Mouse (Mus musculus) heart, adult 2 months (tissue): ENCODE results near the gene Nlrc3. TPM values are rescaled to one million over a fixed set of nuclear protein-coding genes. Genes with fewer than 3 reads are reported as not detected.

Source experiments
- DNase-seq, 2 experiments: peaks; one replicate each; pipeline ENCODE4 v3.0.0; 2021
- H3K27ac ChIP-seq: fragments of 200-600 bp; 2 replicates; pipeline ENCODE4 v1.8.1; 2022
- H3K27me3 ChIP-seq: fragments of 200-500 bp; 2 replicates; pipeline ENCODE4 v1.6.1; 2012; ENCODE audit warnings: mild to moderate bottlenecking, low read length, inconsistent platforms, mixed read lengths; ENCODE audit not compliant: control insufficient read depth, insufficient read depth
- H3K36me3 ChIP-seq: fragments of 200-500 bp; 2 replicates; pipeline ENCODE4 v1.6.1; 2012; ENCODE audit warnings: low read length, inconsistent platforms; ENCODE audit not compliant: control insufficient read depth, insufficient read depth
- H3K4me1 ChIP-seq: fragments of 200-500 bp; 2 replicates; pipeline ENCODE4 v1.6.1; 2011; ENCODE audit warnings: low read length; ENCODE audit not compliant: control insufficient read depth, insufficient read depth
- H3K4me3 ChIP-seq: fragments of 200-600 bp; 2 replicates; pipeline ENCODE4 v1.8.1; 2022
- H3K79me2 ChIP-seq: fragments of 200-500 bp; replicated peaks from 2 replicates; pipeline ENCODE4 v1.6.1; 2012; ENCODE audit warnings: mild to moderate bottlenecking, inconsistent platforms, low read length, moderate library complexity, mixed read lengths; ENCODE audit not compliant: control insufficient read depth, insufficient read depth
- H3K9ac ChIP-seq: fragments of 200-500 bp; 2 replicates; pipeline ENCODE4 v1.6.1; 2012; ENCODE audit warnings: low read depth, mild to moderate bottlenecking, control low read depth, inconsistent platforms, low read length, mixed read lengths
- CTCF ChIP-seq: fragments of 200-600 bp; IDR thresholded peaks from 2 replicates; pipeline ENCODE4 v1.8.1; 2022; ENCODE audit warnings: antibody characterized with exemption, mild to moderate bottlenecking, moderate library complexity
- EP300 ChIP-seq: fragments of 200-500 bp; IDR thresholded peaks from 2 replicates; pipeline ENCODE4 v1.6.1; 2011; ENCODE audit warnings: low read depth, low read length, control low read depth; ENCODE audit not compliant: insufficient read depth
- POLR2A ChIP-seq: fragments of 200-500 bp; IDR thresholded peaks from 2 replicates; pipeline ENCODE4 v1.6.1; 2011; ENCODE audit warnings: mild to moderate bottlenecking, low read depth, low read length, control low read depth; ENCODE audit not compliant: insufficient read depth
- WGBS: fragments of 180-500 bp; shearing (Covaris S2); methylation state at CpG from one replicate; pipeline ENCODE4 v1.1.7; 2018; 5-methylcytosine and 5-hydroxymethylcytosine counted together
- intact Hi-C: fragments of 180-260 bp; cut with DNase I; formaldehyde crosslinking; loops from one replicate; pipeline ENCODE4 v1.15.1; 2025
- polyA plus RNA-seq: library from polyadenylated mRNA; depleted of rRNA; stranded (reverse); fragments of >200 nt; gene quantifications from 2 replicates; pipeline ENCODE4 v1.2.3, GENCODE M21; 2012
- total RNA-seq, 2 experiments: library from RNA; stranded (reverse); gene quantifications; 2 replicates each; pipeline ENCODE4 v1.2.3; 2021

Gene Nlrc3
- total and polyA plus RNA-seq, 3 experiments, result 1.1 to 3.2 (median 1.2) TPM

DNA sequence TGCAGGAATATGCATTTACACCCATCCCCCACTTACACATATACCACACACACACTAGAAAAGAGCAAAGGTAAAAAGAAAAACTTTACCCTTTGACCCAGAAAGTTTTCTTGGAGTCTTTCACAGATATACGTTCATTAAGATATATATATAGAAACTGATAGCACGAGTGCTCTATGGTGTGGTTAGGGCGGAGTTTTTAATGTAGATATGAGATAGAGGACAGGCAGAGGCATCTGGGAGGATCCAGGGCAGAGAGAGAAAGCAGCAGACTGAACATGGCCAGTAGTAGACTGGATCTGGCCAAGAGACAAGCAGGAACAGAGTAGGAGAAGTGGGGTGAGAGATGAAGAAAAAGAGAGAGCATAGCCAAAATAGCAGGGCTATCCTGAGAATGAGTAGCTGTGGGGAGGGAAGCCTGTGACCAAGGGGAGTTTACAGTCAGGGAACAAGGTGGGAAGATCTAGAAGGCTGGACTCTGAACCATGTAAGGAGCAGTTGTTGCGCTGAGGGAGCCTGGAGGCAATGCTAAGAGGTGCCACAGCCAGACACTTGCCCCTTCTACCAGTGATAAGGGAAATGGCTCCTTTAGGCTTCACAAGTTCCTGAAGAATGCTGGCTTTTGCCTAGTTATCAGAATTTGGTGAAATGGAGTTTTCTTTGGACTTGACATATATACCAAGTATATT is 36.6 kb upstream of the Nlrc3 start:
- 54% methylated on average over 4 of the region's 4 CpGs for WGBS
- no peaks in the 10 kb centered on the region for H3K27me3 ChIP-seq
- H3K79me2 ChIP-seq, result no peaks in the 10 kb centered on the region
- H3K27ac ChIP-seq, result no peak overlapping the region
- no peak overlapping the region for H3K9ac ChIP-seq
- intact Hi-C loops, result no loop called here
- H3K36me3 ChIP-seq, result no peaks in the 10 kb centered on the region
- no peak overlapping the region for H3K4me3 ChIP-seq
- no peak for DNase-seq
- H3K4me1 ChIP-seq, result no peaks in the 10 kb centered on the region
- TF ChIP-seq EP300 (no peak), POLR2A (no peak), CTCF (no peak)

DNA sequence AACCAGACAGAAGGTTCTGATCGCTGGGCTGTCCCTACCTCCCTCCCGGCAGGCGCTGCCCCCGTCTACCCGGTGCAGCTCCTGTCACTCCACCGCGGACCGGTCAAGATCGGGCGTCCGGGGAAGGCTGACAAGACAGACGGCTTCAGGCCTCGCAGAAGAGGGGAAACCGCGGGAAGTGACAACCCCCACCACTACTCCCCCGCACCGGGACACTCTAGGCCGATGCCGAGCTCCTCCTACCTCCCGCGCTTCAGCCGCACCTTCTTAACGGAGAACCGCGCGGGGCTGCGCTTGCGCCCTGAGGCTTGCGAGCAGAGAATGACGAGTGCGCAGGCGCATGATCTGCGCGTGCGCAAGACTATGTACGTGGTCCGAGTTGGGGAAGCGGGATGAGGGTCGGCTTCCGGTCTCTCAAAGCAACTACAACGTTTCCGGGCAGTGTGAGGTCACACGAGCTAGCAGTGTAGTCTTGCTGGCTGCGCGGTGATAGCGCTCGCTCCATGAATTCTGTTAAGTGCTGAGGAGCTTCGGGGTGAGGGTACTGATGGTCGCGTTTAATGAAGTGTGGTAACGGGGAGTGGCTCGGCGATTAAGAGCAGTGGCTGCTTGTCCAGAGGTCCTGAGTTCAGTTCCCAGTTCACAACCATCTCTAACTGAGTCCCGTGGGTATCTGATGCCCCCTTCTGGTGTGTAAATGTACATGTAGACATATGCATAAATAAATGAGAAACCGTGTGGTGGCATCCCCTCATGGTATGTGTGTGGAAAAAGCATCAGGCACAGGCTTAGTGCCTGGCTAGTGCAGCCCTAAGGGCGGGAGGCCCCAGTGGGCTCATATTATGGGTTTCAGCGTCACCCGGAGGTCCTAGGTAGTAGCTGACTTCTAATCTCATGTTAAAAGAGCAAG is 27.3 kb upstream of the Nlrc3 start, which contains the start of gene Slx4:
Slx4 (minus strand) TSS at position 282 of the 910 bp plus-strand sequence.
- Histone ChIP-seq H3K4me1 (peaks cover 5% of the 10 kb centered on the region), H3K79me2 (peaks cover 2% of the 10 kb centered on the region), H3K9ac (peak within 1 kb of the TSS; percentile 83), H3K4me3 (peak within 1 kb of the TSS; percentile 97), H3K27ac (peak within 1 kb of the TSS; percentile 92), H3K36me3 (no peaks in the 10 kb centered on the region), H3K27me3 (no peaks in the 10 kb centered on the region)
- WGBS, result 2% methylated on average over 58 of the region's 58 CpGs
- TF ChIP-seq CTCF, result peak; percentile 48
- 0 out of 2 replicates have a peak, but pooled peaks have one; percentile 10 for TF ChIP-seq EP300
- TF ChIP-seq POLR2A, result peak; percentile 98
- intact Hi-C loops, result loop anchor here (2.0 to 10.0 kb wide), 4 partner anchors 95 to 259 kb away; partner anchors contain the start of genes 1700037C18Rik, Cluap1, Crebbp and Zfp174
- DNase-seq, result peak; percentile 94 to 97

DNA sequence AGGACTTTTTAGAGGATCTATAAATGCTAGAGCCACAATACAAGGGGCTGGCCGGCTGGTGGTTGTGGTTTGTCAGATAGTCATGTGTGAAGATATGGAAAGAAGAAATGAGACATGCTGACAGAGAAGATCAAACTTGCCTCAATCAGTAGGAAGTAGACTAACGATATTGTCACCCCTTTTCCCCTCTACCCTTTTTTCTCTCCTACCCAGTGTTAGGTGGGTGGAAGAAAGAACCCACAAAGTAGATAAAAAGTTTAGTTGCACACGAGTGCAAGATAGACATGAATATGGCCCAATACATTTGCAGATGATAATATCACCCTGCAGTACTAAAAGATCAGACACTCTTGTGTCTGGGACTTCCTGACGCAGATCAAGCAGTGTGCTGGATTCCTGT is 12.0 kb upstream of the Nlrc3 start:
- intact Hi-C loops, result no loop called here
- H3K4me3 ChIP-seq, result no peak overlapping the region
- no peak overlapping the region for H3K27ac ChIP-seq
- no peak for DNase-seq
- 88% methylated on average over 4 of the region's 4 CpGs for WGBS
- H3K36me3 ChIP-seq, result no peaks in the 10 kb centered on the region
- no peaks in the 10 kb centered on the region for H3K27me3 ChIP-seq
- no peaks in the 10 kb centered on the region for H3K4me1 ChIP-seq
- TF ChIP-seq EP300, result no peak
- no peak for TF ChIP-seq POLR2A
- no peak for TF ChIP-seq CTCF
- H3K79me2 ChIP-seq, result no peaks in the 10 kb centered on the region
- H3K9ac ChIP-seq, result no peak overlapping the region

DNA sequence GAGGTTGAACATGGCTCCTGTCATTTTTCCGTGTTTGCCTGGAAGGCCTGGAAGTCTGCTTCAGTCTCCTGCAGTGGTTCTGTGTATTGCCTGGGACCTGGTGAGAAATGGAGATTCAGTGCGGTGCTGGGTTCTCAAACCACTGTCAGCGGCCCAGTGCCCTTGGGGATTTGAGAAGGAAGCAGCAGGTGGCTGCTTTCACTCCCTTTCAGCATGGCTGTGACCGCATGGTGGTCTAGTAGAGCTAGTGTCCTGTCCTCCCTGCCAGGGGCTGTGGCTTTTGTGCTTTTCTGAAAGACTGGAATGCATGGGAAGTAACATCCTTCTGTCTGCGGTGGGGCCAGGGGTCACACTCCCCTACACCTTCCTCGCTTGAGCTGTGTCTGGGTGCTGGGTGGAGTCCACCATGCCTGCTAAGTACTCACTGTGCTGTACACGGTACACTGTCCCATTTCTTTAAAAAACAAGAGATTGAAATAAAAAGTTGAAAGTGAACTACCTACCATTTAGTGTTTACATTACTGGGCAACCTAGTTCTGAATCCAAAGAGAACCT is 6.8 kb upstream of the Nlrc3 start:
- intact Hi-C loops, result no loop called here
- no peaks in the 10 kb centered on the region for H3K36me3 ChIP-seq
- H3K9ac ChIP-seq, result no peak overlapping the region
- H3K27ac ChIP-seq, result no peak overlapping the region
- no peak for DNase-seq
- no peaks in the 10 kb centered on the region for H3K27me3 ChIP-seq
- no peaks in the 10 kb centered on the region for H3K79me2 ChIP-seq
- H3K4me1 ChIP-seq, result no peaks in the 10 kb centered on the region
- TF ChIP-seq POLR2A (no peak), CTCF (no peak), EP300 (no peak)
- H3K4me3 ChIP-seq, result no peak overlapping the region
- 70% methylated on average over 7 of the region's 7 CpGs for WGBS

DNA sequence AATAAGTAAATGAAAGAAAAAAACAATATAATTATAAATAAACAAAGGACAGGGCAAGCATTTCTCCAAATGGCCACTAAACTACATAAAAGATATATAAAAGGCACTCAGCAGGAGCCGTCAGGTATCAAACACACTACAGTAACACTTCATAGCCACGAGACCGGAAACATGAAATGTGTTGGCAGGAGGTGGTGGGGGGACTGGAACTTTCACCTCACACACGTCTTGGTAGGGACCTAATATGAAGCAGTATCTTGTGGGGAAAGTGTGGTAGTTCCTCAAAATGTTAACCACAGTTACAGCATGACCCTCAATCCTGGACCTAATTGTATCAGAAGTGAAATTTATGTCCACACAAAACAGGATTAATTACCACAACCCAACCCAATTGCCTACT is 5.7 kb upstream of the Nlrc3 start:
- Histone ChIP-seq H3K79me2 (no peaks in the 10 kb centered on the region), H3K4me3 (no peak overlapping the region), H3K27ac (no peak overlapping the region), H3K36me3 (no peaks in the 10 kb centered on the region), H3K4me1 (peaks cover 2% of the 10 kb centered on the region), H3K9ac (no peak overlapping the region), H3K27me3 (no peaks in the 10 kb centered on the region)
- TF ChIP-seq CTCF, result no peak
- TF ChIP-seq POLR2A, result no peak
- TF ChIP-seq EP300, result no peak
- DNase-seq, result no peak
- intact Hi-C loops, result no loop called here
- 90% methylated on average over 4 of the region's 4 CpGs for WGBS
